Mouse (Mus musculus) T-helper 2 cell (primary cell): ENCODE data around the gene Fer1l4.

Experiments used
- in situ Hi-C: fragments of 300-600 bp; cut with MboI, MseI; formaldehyde crosslinking; loops from one replicate; pipeline ENCODE4 v1.15.1; 2025; ENCODE audit warnings: high pct_unique_total_duplicates

Gene Fer1l4

GRCm38 (mm10) chr2:156052816-156053215 is at the start of gene Fer1l4:
Fer1l4 (minus strand) TSS chr2:156052947.
- in situ Hi-C loops, result no loop called here

- in situ Hi-C loops, result no loop called here
Measured at GRCm38 (mm10) chr2:156091926-156092325, 39.2 kb upstream of the Fer1l4 start.

GRCm38 (mm10) chr2:156089799-156090198 is 37.1 kb upstream of the Fer1l4 start:
- in situ Hi-C loops, result no loop called here

GRCm38 (mm10) chr2:156087391-156088110 is 34.8 kb upstream of the Fer1l4 start:
- in situ Hi-C loops, result no loop called here

- in situ Hi-C loops, result no loop called here
Measured at GRCm38 (mm10) chr2:156084541-156084940, 31.8 kb upstream of the Fer1l4 start.

- in situ Hi-C loops, result no loop called here
Measured at GRCm38 (mm10) chr2:156080391-156080790, 27.6 kb upstream of the Fer1l4 start.

GRCm38 (mm10) chr2:156079674-156080073 is 26.9 kb upstream of the Fer1l4 start:
- in situ Hi-C loops, result no loop called here

GRCm38 (mm10) chr2:156079183-156079560 is 26.4 kb upstream of the Fer1l4 start:
- in situ Hi-C loops, result no loop called here

GRCm38 (mm10) chr2:156078421-156079182 is 25.9 kb upstream of the Fer1l4 start:
- in situ Hi-C loops, result no loop called here

- in situ Hi-C loops, result no loop called here
Measured at GRCm38 (mm10) chr2:156077461-156077860, 24.7 kb upstream of the Fer1l4 start.

GRCm38 (mm10) chr2:156073725-156074124 is 21.0 kb upstream of the Fer1l4 start:
- in situ Hi-C loops, result no loop called here

- in situ Hi-C loops, result no loop called here
Measured at GRCm38 (mm10) chr2:156071236-156071635, 18.5 kb upstream of the Fer1l4 start.

GRCm38 (mm10) chr2:156067916-156068315 is 15.2 kb upstream of the Fer1l4 start:
- in situ Hi-C loops, result no loop called here

- in situ Hi-C loops, result no loop called here
Measured at GRCm38 (mm10) chr2:156066126-156066525, 13.4 kb upstream of the Fer1l4 start.

- in situ Hi-C loops, result no loop called here
Measured at GRCm38 (mm10) chr2:156065099-156066041, 12.6 kb upstream of the Fer1l4 start, which contains the start of gene Spag4. Spag4 (plus strand) TSS chr2:156065175.

- in situ Hi-C loops, result no loop called here
Measured at GRCm38 (mm10) chr2:156047929-156048328, 4.8 kb downstream of the Fer1l4 start.

- in situ Hi-C loops, result no loop called here
Measured at GRCm38 (mm10) chr2:156042903-156043302, 9.8 kb downstream of the Fer1l4 start.

- in situ Hi-C loops, result no loop called here
Measured at GRCm38 (mm10) chr2:156039390-156039789, 13.4 kb downstream of the Fer1l4 start.

GRCm38 (mm10) chr2:156025482-156025881 is 27.3 kb downstream of the Fer1l4 start:
- in situ Hi-C loops, result no loop called here

- in situ Hi-C loops, result no loop called here
Measured at GRCm38 (mm10) chr2:156021765-156022164, 31.0 kb downstream of the Fer1l4 start.

- in situ Hi-C loops, result no loop called here
Measured at GRCm38 (mm10) chr2:156021219-156021618, 31.5 kb downstream of the Fer1l4 start.

GRCm38 (mm10) chr2:156018106-156018505 is 34.6 kb downstream of the Fer1l4 start:
- in situ Hi-C loops, result no loop called here
